Mouse (Mus musculus) gastrocnemius, postnatal 14 days (tissue): ENCODE measurements at regions not wholly inside any gene's neighbourhood (a gene's known extent, or its start where the extent isn't known, plus 50 kb on each side); places are given as distances from the start of the nearest gene placed in this dataset.

Experiments used
- DNase-seq: peaks from one replicate; pipeline ENCODE4 v3.0.0; 2021; ENCODE audit warnings: mixed read lengths
- intact Hi-C: fragments of 180-260 bp; cut with DNase I; formaldehyde crosslinking; loops from one replicate; pipeline ENCODE4 v1.15.1; 2025; ENCODE audit warnings: low total_unique reads

GRCm38 (mm10) chr3:54993761-54994160 lies 61.5 kb downstream of the Ccna1 start:
- DNase-seq: no peak
- intact Hi-C loops: no loop called here

GRCm38 (mm10) chr3:54990073-54990472 lies 65.2 kb downstream of the Ccna1 start:
- DNase-seq: no peak
- intact Hi-C loops: no loop called here

- intact Hi-C loops: no loop called here
- peak; percentile 77 for DNase-seq
Observed at GRCm38 (mm10) chr3:54989358-54989757, 65.9 kb downstream of the Ccna1 start.

GRCm38 (mm10) chr3:54981488-54981887 lies 65.8 kb upstream of the Sertm1 start:
- DNase-seq: no peak

GRCm38 (mm10) chr3:54980312-54980711 lies 64.6 kb upstream of the Sertm1 start:
- intact Hi-C loops: no loop called here
- no peak for DNase-seq

More at GRCm38 (mm10) chr3:54981488-54981887, 65.8 kb upstream of the Sertm1 start:
- intact Hi-C loops: no loop called here

- DNase-seq: no peak
- intact Hi-C loops: no loop called here
Observed at GRCm38 (mm10) chr3:54965512-54965911, 49.8 kb upstream of the Sertm1 start.
